ENCODE assay signal across 8 mouse cellular contexts in the genomic region with DNA sequence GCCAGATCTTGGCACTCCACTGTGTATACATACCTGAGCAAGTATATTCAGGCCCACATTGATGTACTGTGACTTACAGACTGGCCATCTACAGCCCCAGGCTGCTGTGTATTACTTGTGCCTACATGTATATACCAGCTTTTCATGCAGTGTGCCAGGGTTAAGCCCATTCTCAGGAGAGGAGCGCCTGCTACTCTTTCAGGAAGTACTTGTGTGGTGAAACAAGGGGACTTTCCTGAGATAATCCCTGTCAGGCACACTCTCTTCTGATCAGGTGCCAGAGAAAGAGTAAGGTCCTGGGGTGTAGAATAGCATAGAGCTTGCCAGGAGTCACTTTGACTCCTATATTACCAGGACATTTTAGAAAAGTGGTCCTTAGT. TPM values are rescaled to one million over a fixed set of nuclear protein-coding genes. Genes with fewer than 3 reads are reported as not detected.
DNase-seq lines count a peak whose midpoint lies in the region; ATAC-seq and TF ChIP-seq lines count a peak whose summit lies in the region.

No protein-coding gene starts in this region.

- dilution Hi-C loops in CH12.LX (cut with MboI; ENCODE audit: extremely low pct_ligation_motif_present, extremely low pct_unique_long_range_greater_than_20kb, low sequenced_read_pairs): no loop called here

- H3K9ac ChIP-seq in CH12.LX (ENCODE audit: insufficient read depth, low read depth) (no peak overlapping the region), MEL (ENCODE audit: control insufficient read depth, low read depth, low read length, poor library complexity, severe bottlenecking) (peak overlapping the region; percentile 29)
- H3K9ac ChIP-seq in heart, postnatal 0 days (replicated peaks; ENCODE audit: low read depth, low read length): no peak overlapping the region

- peaks cover 10 to 24% of the 10 kb centered on the region in 2 experiments for H3K4me1 ChIP-seq in CH12.LX (ENCODE audit: control insufficient read depth in 1 of 2, insufficient read depth in 2 of 2)
- H3K4me1 ChIP-seq in MEL (ENCODE audit: control insufficient read depth in 1 of 2, insufficient read depth in 2 of 2, low read length in 2 of 2): peaks cover 13 to 42% of the 10 kb centered on the region in 2 experiments
- H3K4me1 ChIP-seq in heart, postnatal 0 days (ENCODE audit: control insufficient read depth, insufficient read depth): peaks cover 14% of the 10 kb centered on the region

- in situ Hi-C loops in CH12.LX (cut with MboI; ENCODE audit: low pct_ligation_motif_present, low pct_unique_long_range_greater_than_20kb, low sequenced_read_pairs): no loop called here

- intact Hi-C loops in left cerebral cortex, postnatal 10 days (cut with DNase I): no loop called here

- TF ChIP-seq POLR2A in CH12.LX (IDR thresholded peaks at IDR 0.05; ENCODE audit: low read depth, low read length) (no peak), MEL (IDR thresholded peaks at IDR 0.05; ENCODE audit: control insufficient read depth in 1 of 2, insufficient read depth in 1 of 2, low read depth in 1 of 2, low read length in 2 of 2, poor library complexity in 1 of 2) (no peak)

- no peak for TF ChIP-seq EP300 in CH12.LX (IDR thresholded peaks at IDR 0.05; ENCODE audit: low read length)
- TF ChIP-seq EP300 in MEL (IDR thresholded peaks at IDR 0.05; ENCODE audit: low read depth in 1 of 2, low read length in 2 of 2): 0 out of 4 replicates have a peak, but pooled peaks of 1 of the 2 experiments have one; percentile 7
- TF ChIP-seq EP300 in heart, postnatal 0 days (IDR thresholded peaks at IDR 0.05; ENCODE audit: low read depth): no peak

- H3K9me3 ChIP-seq in CH12.LX (replicated peaks; ENCODE audit: low read length) (no peaks in the 10 kb centered on the region), MEL (replicated peaks; ENCODE audit: insufficient read depth, low read length) (no peaks in the 10 kb centered on the region)
- no peaks in the 10 kb centered on the region for H3K9me3 ChIP-seq in heart, postnatal 0 days (replicated peaks; ENCODE audit: control insufficient read depth, low read length)

- no peaks in the 10 kb centered on the region for H3K27me3 ChIP-seq in CH12.LX (replicated peaks)
- no peaks in the 10 kb centered on the region for H3K27me3 ChIP-seq in MEL (ENCODE audit: control insufficient read depth in 1 of 2, insufficient read depth in 2 of 2, low read length in 2 of 2)
- H3K27me3 ChIP-seq in heart, postnatal 0 days (ENCODE audit: control insufficient read depth, insufficient read depth, low read length): no peaks in the 10 kb centered on the region

- no peak overlapping the region for H3K4me2 ChIP-seq in CH12.LX (ENCODE audit: insufficient read depth, low read depth, poor library complexity, severe bottlenecking)
- peak overlapping the region; percentile 92 for H3K4me2 ChIP-seq in heart, postnatal 0 days (ENCODE audit: low read depth, low read length)

- no peak for ATAC-seq in heart, postnatal 0 days (ENCODE audit: insufficient read depth, low read depth)

- no peak overlapping the region for H3K27ac ChIP-seq in CH12.LX (ENCODE audit: insufficient read depth, low read depth)
- peak overlapping the region; percentile 74 for H3K27ac ChIP-seq in MEL (ENCODE audit: control insufficient read depth, low read depth, low read length)
- H3K27ac ChIP-seq in heart, postnatal 0 days (ENCODE audit: low read depth): peak overlapping the region; percentile 84

- DNase-seq in CH12.LX (ENCODE audit: extremely low read depth) (no peak), MEL (ENCODE audit: low read depth, low spot score) (no peak)
- DNase-seq in heart, postnatal 0 days (ENCODE audit: low spot score): no peak
- peak; percentile 6 for DNase-seq in lung, postnatal 25 days (ENCODE audit: low spot score)
- DNase-seq in adrenal gland, postnatal 36 days: no peak
- DNase-seq in urinary bladder, postnatal 25 days (ENCODE audit: low spot score): no peak
- DNase-seq in left cerebral cortex, postnatal 10 days (ENCODE audit: extremely low spot score in 1 of 2, low spot score in 2 of 2): no peak
- no peak for DNase-seq in testis, postnatal 14 days (ENCODE audit: low spot score)

- H3K79me2 ChIP-seq in CH12.LX (replicated peaks; ENCODE audit: control insufficient read depth, extremely low read depth, insufficient read depth, poor library complexity, severe bottlenecking) (peaks cover 21% of the 10 kb centered on the region), MEL (ENCODE audit: control insufficient read depth, insufficient read depth, low read length, poor library complexity) (peaks cover 16% of the 10 kb centered on the region)

- no peak for TF ChIP-seq RAD21 in CH12.LX (IDR thresholded peaks at IDR 0.05; ENCODE audit: low read depth, low read length)
- TF ChIP-seq RAD21 in MEL (IDR thresholded peaks at IDR 0.05; ENCODE audit: low read depth, low read length): no peak; the same call in 1 of the 2 replicates

- TF ChIP-seq CTCF in CH12.LX (conservative IDR thresholded peaks at IDR 0.05 in 1 of 2, IDR thresholded peaks at IDR 0.05 in 1 of 2; ENCODE audit: low read depth in 2 of 2, low read length in 2 of 2) (no peak), MEL (IDR thresholded peaks at IDR 0.05 in 2 of 3, conservative IDR thresholded peaks at IDR 0.05 in 1 of 3; ENCODE audit: control insufficient read depth in 1 of 3, insufficient read depth in 1 of 3, low read depth in 2 of 3, low read length in 3 of 3, poor library complexity in 1 of 3, severe bottlenecking in 1 of 3) (no peak)
- TF ChIP-seq CTCF in heart, postnatal 0 days (IDR thresholded peaks at IDR 0.05; ENCODE audit: low read depth): no peak

- H3K4me3 ChIP-seq in CH12.LX (replicated peaks in 1 of 3; ENCODE audit: low read depth in 2 of 3, low read length in 2 of 3, poor library complexity in 1 of 3): peak overlapping the region in 2 of 3 experiments; percentile 30 to 84
- H3K4me3 ChIP-seq in MEL (ENCODE audit: control insufficient read depth in 1 of 2, insufficient read depth in 1 of 2, low read depth in 2 of 2, low read length in 2 of 2): peak overlapping the region; percentile 80 to 96
- peak overlapping the region; percentile 67 for H3K4me3 ChIP-seq in heart, postnatal 0 days (ENCODE audit: low read depth, low read length)

- peaks cover 15 to 33% of the 10 kb centered on the region in 2 experiments for H3K36me3 ChIP-seq in CH12.LX (replicated peaks in 1 of 2; ENCODE audit: control insufficient read depth in 1 of 2, insufficient read depth in 1 of 2, low read length in 1 of 2)
- H3K36me3 ChIP-seq in MEL (ENCODE audit: control insufficient read depth in 1 of 2, insufficient read depth in 2 of 2, low read length in 2 of 2): peaks cover 0 to 27% of the 10 kb centered on the region in 2 experiments; a peak in 2 of 4 replicates
- H3K36me3 ChIP-seq in heart, postnatal 0 days (replicated peaks; ENCODE audit: control insufficient read depth, insufficient read depth, low read length): peaks cover 20% of the 10 kb centered on the region

- 62% methylated on average over 1 of the region's 1 CpGs for WGBS in heart, postnatal 0 days

RNA-seq across cellular contexts. Expression of gene Ccdc71, which starts 0.4 kb away (rescaled TPM):
- total RNA-seq in CH12.LX (2012; rRNA removed) (16.1 and 19.3 TPM in 2 replicates), CH12.LX (2014; rRNA removed) (13.0 and 14.5 TPM in 2 replicates), MEL (2012; rRNA removed) (18.3 and 23.1 TPM in 2 replicates)
- polyA plus RNA-seq in CH12.LX (2012; ENCODE audit: insufficient read length, low read depth) (29.0 and 33.0 TPM in 2 replicates), MEL (2012; ENCODE audit: insufficient read depth in 1 of 2, insufficient read length in 2 of 2, low read depth in 1 of 2, low replicate concordance in 2 of 2, missing spikeins in 1 of 2) (10 to 100 TPM in 1 of 2 experiments, not detected in 1; 39.9 TPM)
- total RNA-seq in heart, postnatal 0 days (2014; rRNA removed; ENCODE audit: low replicate concordance): 14.0 and 24.0 TPM in 2 replicates
- polyA plus RNA-seq in heart, postnatal 0 days (2015; fragmentation: Nextera tagmentation; extraction: Ambion mirVana): 25.1 and 26.2 TPM in 2 replicates
- 10 to 100 TPM; 37.1 to 48.1 TPM for total RNA-seq in adrenal gland, postnatal 36 days (2021)
- total RNA-seq in left cerebral cortex, postnatal 10 days (2021): 10 to 100 TPM; 38.7 to 39.6 TPM

RNA-seq across cellular contexts. Expression of gene Klhdc8b, which starts 1.5 kb away (rescaled TPM):
- total RNA-seq in CH12.LX (2012; rRNA removed) (3.1 and 3.5 TPM in 2 replicates), CH12.LX (2014; rRNA removed) (1.9 and 2.6 TPM in 2 replicates), MEL (2012; rRNA removed) (48.0 and 71.9 TPM in 2 replicates)
- polyA plus RNA-seq in CH12.LX (2012; ENCODE audit: insufficient read length, low read depth) (3.4 and 5.2 TPM in 2 replicates), MEL (2012; ENCODE audit: insufficient read depth in 1 of 2, insufficient read length in 2 of 2, low read depth in 1 of 2, low replicate concordance in 2 of 2, missing spikeins in 1 of 2) (10 to 100 TPM; 57.3 to 77.2 TPM)
- 180 and 186 TPM in 2 replicates for total RNA-seq in heart, postnatal 0 days (2014; rRNA removed; ENCODE audit: low replicate concordance)
- 91.6 and 92.7 TPM in 2 replicates for polyA plus RNA-seq in heart, postnatal 0 days (2015; fragmentation: Nextera tagmentation; extraction: Ambion mirVana)
- total RNA-seq in adrenal gland, postnatal 36 days (2021): 10 to 100 TPM; 20.1 to 21.5 TPM
- 10 to 100 TPM; 32.5 to 35.9 TPM for total RNA-seq in left cerebral cortex, postnatal 10 days (2021)

RNA-seq across cellular contexts. Expression of gene Lamb2, which starts 19.6 kb away (rescaled TPM):
- total RNA-seq in CH12.LX (2012; rRNA removed) (0.08 and 0.89 TPM in 2 replicates), CH12.LX (2014; rRNA removed) (0.04 TPM in 1 of 2 replicates, not detected in the other), MEL (2012; rRNA removed) (0.56 and 0.58 TPM in 2 replicates)
- polyA plus RNA-seq in CH12.LX (2012; ENCODE audit: insufficient read length, low read depth) (0.11 and 0.17 TPM in 2 replicates), MEL (2012; ENCODE audit: insufficient read depth in 1 of 2, insufficient read length in 2 of 2, low read depth in 1 of 2, low replicate concordance in 2 of 2, missing spikeins in 1 of 2) (under 1 TPM in 1 of 2 experiments, not detected in 1; 0.84 TPM)
- 161 and 182 TPM in 2 replicates for total RNA-seq in heart, postnatal 0 days (2014; rRNA removed; ENCODE audit: low replicate concordance)
- polyA plus RNA-seq in heart, postnatal 0 days (2015; fragmentation: Nextera tagmentation; extraction: Ambion mirVana): 44.4 and 50.8 TPM in 2 replicates
- 100 to 1,000 TPM; 117 to 133 TPM for total RNA-seq in adrenal gland, postnatal 36 days (2021)
- 10 to 100 TPM; 29.6 to 34.2 TPM for total RNA-seq in left cerebral cortex, postnatal 10 days (2021)

RNA-seq across cellular contexts. Expression of gene BC048562, which starts 23.6 kb away (rescaled TPM):
- total RNA-seq in CH12.LX (2012; rRNA removed) (not detected in 2 replicates), CH12.LX (2014; rRNA removed) (not detected in 2 replicates), MEL (2012; rRNA removed) (not detected in 2 replicates)
- polyA plus RNA-seq in CH12.LX (2012; ENCODE audit: insufficient read length, low read depth) (not detected in 2 replicates), MEL (2012; ENCODE audit: insufficient read depth in 1 of 2, insufficient read length in 2 of 2, low read depth in 1 of 2, low replicate concordance in 2 of 2, missing spikeins in 1 of 2) (not detected)
- not detected in 2 replicates for total RNA-seq in heart, postnatal 0 days (2014; rRNA removed; ENCODE audit: low replicate concordance)
- polyA plus RNA-seq in heart, postnatal 0 days (2015; fragmentation: Nextera tagmentation; extraction: Ambion mirVana): not detected in 2 replicates
- total RNA-seq in adrenal gland, postnatal 36 days (2021): not detected
- total RNA-seq in left cerebral cortex, postnatal 10 days (2021): not detected

RNA-seq across cellular contexts. Expression of gene Usp19, which starts 30.5 kb away (rescaled TPM):
- total RNA-seq in CH12.LX (2012; rRNA removed) (68.7 and 69.9 TPM in 2 replicates), CH12.LX (2014; rRNA removed) (36.5 TPM in 2 replicates), MEL (2012; rRNA removed) (69.0 and 76.1 TPM in 2 replicates)
- polyA plus RNA-seq in CH12.LX (2012; ENCODE audit: insufficient read length, low read depth) (84.2 and 106 TPM in 2 replicates), MEL (2012; ENCODE audit: insufficient read depth in 1 of 2, insufficient read length in 2 of 2, low read depth in 1 of 2, low replicate concordance in 2 of 2, missing spikeins in 1 of 2) (100 to 1,000 TPM in 1 of 2 experiments, not detected in 1; 162 TPM)
- total RNA-seq in heart, postnatal 0 days (2014; rRNA removed; ENCODE audit: low replicate concordance): 108 and 136 TPM in 2 replicates
- polyA plus RNA-seq in heart, postnatal 0 days (2015; fragmentation: Nextera tagmentation; extraction: Ambion mirVana): 34.8 and 38.2 TPM in 2 replicates
- 100 to 1,000 TPM; 204 to 213 TPM for total RNA-seq in adrenal gland, postnatal 36 days (2021)
- 100 to 1,000 TPM; 104 to 114 TPM for total RNA-seq in left cerebral cortex, postnatal 10 days (2021)

Comparison
In these comparisons a context has a peak if more than half of its experiments do, and no peak if none do; other contexts are left out.
1. RNA of gene Klhdc8b, which starts 1.5 kb away (total RNA-seq): 180 to 186 TPM in heart, postnatal 0 days, 48.0 to 71.9 TPM in MEL, 32.5 to 35.9 TPM in left cerebral cortex, postnatal 10 days and 20.1 to 21.5 TPM in adrenal gland, postnatal 36 days; 1.9 to 3.5 TPM in CH12.LX; every median in the first group is over 4 times any median in the second.
2. RNA of gene Lamb2, which starts 19.6 kb away (total RNA-seq): 161 to 182 TPM in heart, postnatal 0 days, 117 to 133 TPM in adrenal gland, postnatal 36 days and 29.6 to 34.2 TPM in left cerebral cortex, postnatal 10 days; 0.04 to 0.89 TPM in CH12.LX and 0.56 to 0.58 TPM in MEL; every median in the first group is over 10 times any median in the second.
3. Of the 35 proteins assayed by ChIP-seq in both MEL and CH12.LX: peak only in MEL: MYC; only in CH12.LX: none; in both: none; in neither: 33; mixed calls (peak in some experiments, not most) for 1.
4. Peak in every context shown above with its lines, with median percentiles within 50 percentile points of each other: H3K4me3 ChIP-seq.